Mouse (Mus musculus) intestine, embryonic 15.5 days (tissue): Measurements from ENCODE around the gene Klhl29. TPM values are rescaled to one million over a fixed set of nuclear protein-coding genes. Genes with fewer than 3 reads are reported as not detected.
A peak's percentile ranks its signal among the peaks of the same experiment; 100 is the strongest.

Experiments used
- ATAC-seq: fragments of 200-750 bp; cut with Nextera tagmentation; 2 replicates; pipeline ENCODE4 v1.8.0; 2017; ENCODE audit warnings: moderate TSS enrichment, moderate library complexity
- H3K27ac ChIP-seq: fragments of 300-500 bp; sonication (generic); 2 replicates; pipeline ENCODE4 v1.5.1; 2015; ENCODE audit warnings: mild to moderate bottlenecking, inconsistent platforms
- H3K27me3 ChIP-seq: fragments of 300-500 bp; sonication (generic); replicated peaks from 2 replicates; pipeline ENCODE4 v1.6.1; 2015; ENCODE audit warnings: inconsistent platforms
- H3K36me3 ChIP-seq: fragments of 300-500 bp; sonication (generic); 2 replicates; pipeline ENCODE4 v1.6.1; 2015; ENCODE audit warnings: inconsistent platforms
- H3K4me1 ChIP-seq: fragments of 300-500 bp; sonication (generic); replicated peaks from 2 replicates; pipeline ENCODE4 v1.6.1; 2015; ENCODE audit warnings: inconsistent platforms
- H3K4me2 ChIP-seq: fragments of 300-500 bp; sonication (generic); replicated peaks from 2 replicates; pipeline ENCODE4 v1.6.1; 2015; ENCODE audit warnings: mild to moderate bottlenecking, inconsistent platforms
- H3K4me3 ChIP-seq: fragments of 300-500 bp; sonication (generic); replicated peaks from 2 replicates; pipeline ENCODE4 v1.5.1; 2015; ENCODE audit warnings: inconsistent platforms
- H3K9ac ChIP-seq: fragments of 300-500 bp; sonication (generic); 2 replicates; pipeline ENCODE4 v1.6.1; 2015; ENCODE audit warnings: inconsistent platforms
- H3K9me3 ChIP-seq: fragments of 300-500 bp; sonication (generic); 2 replicates; pipeline ENCODE4 v1.6.1; 2016; ENCODE audit warnings: inconsistent platforms
- WGBS: fragments of 180-500 bp; shearing (Covaris S2); methylation state at CpG from one replicate; pipeline ENCODE4 v1.1.7; 2015; 5-methylcytosine and 5-hydroxymethylcytosine counted together
- polyA plus RNA-seq: library from polyadenylated mRNA; unstranded; fragments of >200 nt; fragmentation: Nextera tagmentation; extraction: Ambion mirVana; gene quantifications from 2 replicates; pipeline ENCODE4 v1.2.1, GENCODE M21; 2015

Klhl29 gene
- polyA plus RNA-seq, 1 experiment from 2014 or later = 0.94 TPM

DNA sequence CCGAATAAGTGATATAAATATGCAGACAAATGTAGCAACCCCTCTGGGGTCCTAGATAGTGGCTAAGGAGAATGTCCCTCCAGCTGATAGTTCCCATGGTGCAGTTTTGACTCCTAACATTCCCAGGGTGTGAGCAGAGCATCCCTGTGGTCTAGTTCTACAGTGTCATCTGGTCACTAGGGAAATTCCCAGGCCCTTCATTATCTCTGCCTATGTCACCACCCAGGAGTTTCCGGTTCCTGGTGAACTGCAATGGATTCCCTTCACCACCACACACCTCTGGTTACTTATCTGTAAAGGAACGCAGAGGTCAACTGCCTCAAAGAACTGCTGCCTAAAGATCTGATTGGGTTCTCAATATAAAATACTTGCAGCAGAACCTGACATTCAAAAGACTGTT, 54.5 kb downstream of the Klhl29 start:
- 93% methylated on average over 3 of the region's 3 CpGs for WGBS

DNA sequence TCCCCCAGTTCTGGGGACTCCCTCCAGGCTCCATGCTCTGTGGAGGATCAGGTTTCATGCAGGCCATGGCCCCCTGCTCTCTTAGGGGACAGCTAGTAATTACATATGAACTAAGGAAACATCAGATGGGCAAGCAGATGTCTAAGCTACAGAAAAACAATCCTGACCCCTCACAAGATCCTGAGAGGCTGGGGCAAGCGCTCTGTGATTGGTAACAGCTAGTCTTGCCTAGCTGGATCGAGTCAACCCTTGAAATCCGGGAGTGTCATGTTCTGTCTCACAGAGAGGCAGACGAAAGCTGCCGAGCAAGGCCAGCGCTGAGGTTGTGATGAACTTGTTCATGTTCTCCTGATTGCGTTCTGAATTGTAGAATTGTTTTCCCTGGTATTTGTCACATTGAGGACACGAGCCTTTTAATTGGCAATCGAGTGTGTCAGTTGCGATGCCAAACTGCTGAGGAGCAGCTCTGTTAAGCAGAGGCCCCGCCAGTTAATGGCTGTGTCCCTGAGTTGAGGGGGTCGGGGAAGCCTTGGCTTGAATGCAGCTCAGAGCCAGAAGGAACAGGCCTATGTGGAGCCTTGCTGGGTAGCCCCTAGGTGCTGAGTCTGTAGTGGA, 56.0 kb downstream of the Klhl29 start:
- Histone ChIP-seq H3K4me3 (no peak overlapping the region), H3K4me2 (no peak overlapping the region), H3K36me3 (no peaks in the 10 kb centered on the region), H3K9ac (no peak overlapping the region), H3K9me3 (no peaks in the 10 kb centered on the region), H3K27me3 (no peaks in the 10 kb centered on the region), H3K4me1 (peaks cover 7% of the 10 kb centered on the region; the same call in 1 of the 2 replicates), H3K27ac (no peak overlapping the region)
- ATAC-seq = no peak
- WGBS = 36% methylated on average over 12 of the region's 12 CpGs

More for the DNA sequence above, 54.5 kb downstream of the Klhl29 start:
- Histone ChIP-seq H3K9ac (no peak overlapping the region), H3K4me3 (no peak overlapping the region), H3K36me3 (no peaks in the 10 kb centered on the region), H3K27me3 (no peaks in the 10 kb centered on the region), H3K4me2 (no peak overlapping the region), H3K27ac (no peak overlapping the region), H3K9me3 (no peaks in the 10 kb centered on the region), H3K4me1 (peaks cover 7% of the 10 kb centered on the region; the same call in 1 of the 2 replicates)
- ATAC-seq = no peak

DNA sequence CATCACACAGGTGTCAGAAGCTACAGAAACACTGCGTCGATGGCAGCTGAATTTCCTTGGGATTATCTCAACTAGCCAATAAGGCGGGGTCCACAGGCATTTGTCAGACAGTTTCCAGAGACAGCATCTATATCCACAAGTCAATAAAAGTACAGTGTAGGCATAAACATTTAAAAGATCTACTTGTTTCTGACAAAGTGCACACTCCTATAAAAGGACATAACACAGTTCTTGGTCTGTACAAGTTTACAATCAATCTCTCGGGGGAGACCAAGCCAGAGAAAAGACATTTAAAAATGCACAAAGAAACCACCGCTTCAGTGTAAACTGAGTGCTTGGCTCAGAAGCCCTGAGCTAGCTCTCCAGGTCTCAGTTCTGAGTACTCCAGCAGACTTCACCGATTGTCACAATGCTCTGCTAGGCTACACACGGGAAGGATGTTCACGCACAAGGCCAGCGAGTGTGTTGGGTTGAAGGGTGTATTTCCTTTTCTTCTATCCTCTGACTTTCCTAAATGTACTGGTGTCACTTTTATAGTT, 59.4 kb downstream of the Klhl29 start:
- H3K4me2 ChIP-seq = no peak overlapping the region
- peak; percentile 71 for ATAC-seq
- no peaks in the 10 kb centered on the region for H3K27me3 ChIP-seq
- no peak overlapping the region for H3K4me3 ChIP-seq
- no peak overlapping the region for H3K9ac ChIP-seq
- peak overlapping the region; percentile 66 for H3K27ac ChIP-seq
- H3K4me1 ChIP-seq = peaks cover 7% of the 10 kb centered on the region; the same call in 1 of the 2 replicates
- no peaks in the 10 kb centered on the region for H3K9me3 ChIP-seq
- no peaks in the 10 kb centered on the region for H3K36me3 ChIP-seq
- 49% methylated on average over 9 of the region's 9 CpGs for WGBS

DNA sequence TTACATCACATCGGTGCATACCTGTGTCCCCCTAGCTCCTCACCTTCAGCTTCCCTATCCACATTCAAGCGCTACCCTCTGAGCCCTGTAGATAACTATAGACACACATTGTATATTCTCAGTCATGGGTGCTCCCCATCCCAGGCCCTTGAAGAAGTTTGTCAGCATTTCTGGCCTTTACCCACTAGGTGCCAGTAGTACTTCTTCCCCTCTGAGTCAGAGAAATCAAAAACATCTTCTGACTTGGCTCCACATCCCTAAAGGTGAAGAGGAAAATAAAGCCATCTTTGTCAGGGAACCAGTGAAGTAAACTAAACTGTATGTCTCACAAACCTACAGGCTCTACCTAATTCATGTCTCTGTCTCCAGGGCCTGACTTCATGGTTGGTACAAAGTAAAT, 67.6 kb downstream of the Klhl29 start:
- no peaks in the 10 kb centered on the region for H3K4me1 ChIP-seq
- H3K36me3 ChIP-seq = no peaks in the 10 kb centered on the region
- H3K4me2 ChIP-seq = no peak overlapping the region
- H3K27me3 ChIP-seq = no peaks in the 10 kb centered on the region
- no peaks in the 10 kb centered on the region for H3K9me3 ChIP-seq
- ATAC-seq = no peak
- 86% methylated on average over 2 of the region's 2 CpGs for WGBS
- no peak overlapping the region for H3K27ac ChIP-seq
- H3K4me3 ChIP-seq = no peak overlapping the region
- no peak overlapping the region for H3K9ac ChIP-seq

DNA sequence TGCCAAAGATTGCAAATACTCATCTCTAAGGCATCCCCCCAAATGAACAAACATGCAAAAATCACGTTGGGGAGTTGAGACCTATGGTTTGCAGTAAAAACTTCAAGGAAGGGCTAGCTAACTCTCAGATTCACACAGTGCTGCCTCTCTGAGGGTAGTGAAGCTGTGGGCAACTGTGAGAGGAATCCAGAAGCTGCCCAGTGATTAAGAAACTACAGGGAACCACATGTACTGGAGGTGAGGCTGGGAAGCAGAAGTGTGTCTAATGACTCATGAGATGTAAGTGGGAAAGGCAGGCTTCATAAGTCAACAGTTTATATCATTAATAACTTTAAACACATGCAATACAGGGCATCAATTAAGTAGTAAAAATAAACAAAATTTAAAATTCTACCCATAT, 70.0 kb downstream of the Klhl29 start:
- Histone ChIP-seq H3K36me3 (no peaks in the 10 kb centered on the region), H3K4me3 (no peak overlapping the region), H3K4me2 (no peak overlapping the region), H3K27me3 (no peaks in the 10 kb centered on the region), H3K27ac (no peak overlapping the region), H3K4me1 (no peaks in the 10 kb centered on the region), H3K9ac (no peak overlapping the region), H3K9me3 (no peaks in the 10 kb centered on the region)
- ATAC-seq = no peak
- 51% methylated on average over 1 of the region's 1 CpGs for WGBS

DNA sequence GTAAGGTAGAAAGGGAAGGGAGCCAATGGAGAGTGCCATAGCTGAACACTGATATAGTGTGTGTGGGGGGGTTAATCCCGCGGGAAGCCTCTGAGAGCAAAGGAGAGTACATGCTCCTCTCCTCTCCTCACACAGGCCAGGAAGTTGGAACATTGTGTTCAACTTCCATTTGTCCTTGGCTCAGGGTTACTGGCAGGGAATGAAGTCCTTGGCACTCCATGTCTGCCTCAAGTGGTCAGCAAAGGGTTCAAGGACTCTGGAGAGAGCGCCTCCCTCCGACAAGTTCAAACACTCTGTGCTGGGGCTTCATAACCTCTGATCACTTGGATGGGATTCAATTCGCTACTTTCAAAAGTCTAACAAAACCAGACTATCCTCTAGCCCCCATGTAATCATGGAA, 71.6 kb downstream of the Klhl29 start:
- no peaks in the 10 kb centered on the region for H3K36me3 ChIP-seq
- H3K4me1 ChIP-seq = no peaks in the 10 kb centered on the region
- no peak overlapping the region for H3K9ac ChIP-seq
- no peak overlapping the region for H3K27ac ChIP-seq
- WGBS = 85% methylated on average over 5 of the region's 5 CpGs
- H3K27me3 ChIP-seq = no peaks in the 10 kb centered on the region
- no peak overlapping the region for H3K4me2 ChIP-seq
- H3K9me3 ChIP-seq = no peaks in the 10 kb centered on the region
- no peak for ATAC-seq
- no peak overlapping the region for H3K4me3 ChIP-seq

DNA sequence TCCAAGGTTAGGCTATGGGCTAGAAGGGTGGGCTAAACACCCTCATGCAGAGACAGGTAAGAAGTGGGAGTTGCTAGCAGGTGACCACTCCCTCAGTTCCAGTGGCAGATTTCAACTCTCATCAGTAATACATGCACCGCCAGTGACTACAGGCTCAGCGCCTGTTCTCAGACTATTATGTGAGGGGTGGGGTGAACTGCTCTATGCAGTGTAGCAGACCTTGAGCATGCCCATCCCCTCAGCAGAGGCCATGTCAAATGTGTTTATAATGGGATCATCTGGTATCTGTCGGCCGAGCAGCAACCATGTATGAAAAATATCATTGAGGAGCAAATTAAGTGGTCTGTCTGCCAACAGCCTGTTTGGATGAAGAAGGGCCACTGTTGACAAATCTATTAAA, 72.4 kb downstream of the Klhl29 start:
- Histone ChIP-seq H3K36me3 (no peaks in the 10 kb centered on the region), H3K27me3 (no peaks in the 10 kb centered on the region), H3K4me2 (no peak overlapping the region), H3K4me1 (no peaks in the 10 kb centered on the region), H3K4me3 (no peak overlapping the region), H3K27ac (no peak overlapping the region), H3K9ac (no peak overlapping the region), H3K9me3 (no peaks in the 10 kb centered on the region)
- 59% methylated on average over 4 of the region's 4 CpGs for WGBS
- peak; percentile 59 for ATAC-seq

DNA sequence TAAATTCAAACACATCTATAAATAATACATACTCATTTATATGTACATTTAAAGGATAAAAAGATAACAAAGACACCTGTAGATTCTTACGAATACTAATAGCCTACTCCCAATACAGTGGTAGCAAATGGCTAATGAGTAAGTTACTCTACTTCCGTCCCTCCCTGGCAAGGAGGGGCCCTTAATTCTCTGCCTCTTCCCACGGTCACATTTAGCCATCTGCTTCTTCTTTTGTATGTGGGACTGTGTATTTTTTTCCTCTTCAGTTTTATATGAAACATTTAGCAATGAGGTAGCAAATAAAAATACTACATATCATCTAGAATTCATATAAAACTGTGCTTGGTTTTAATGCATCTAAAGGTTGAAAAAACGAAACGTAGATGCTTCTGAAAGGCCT, 73.6 kb downstream of the Klhl29 start:
- WGBS = 73% methylated on average over 5 of the region's 5 CpGs

DNA sequence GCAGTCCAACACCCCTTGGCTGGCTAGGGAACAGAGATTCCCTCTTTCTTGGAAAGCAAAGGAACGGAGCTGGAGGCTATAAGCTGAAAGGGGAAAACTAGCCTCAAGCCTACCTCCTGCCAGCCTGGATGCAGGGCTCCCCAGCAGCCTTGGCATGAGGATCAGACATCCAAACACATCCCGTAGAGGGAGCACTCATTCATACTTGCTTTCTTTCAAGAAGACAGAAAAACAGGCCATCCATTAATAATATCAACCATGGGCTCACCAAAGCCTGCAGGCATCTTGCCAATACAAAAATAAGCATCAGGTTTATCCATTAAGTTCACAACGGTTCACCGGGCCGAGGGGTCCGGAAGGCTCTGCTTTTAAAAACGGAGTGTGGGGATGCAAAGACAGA, 79.1 kb downstream of the Klhl29 start:
- Histone ChIP-seq H3K36me3 (no peaks in the 10 kb centered on the region), H3K4me3 (no peak overlapping the region), H3K27me3 (no peaks in the 10 kb centered on the region), H3K9me3 (no peaks in the 10 kb centered on the region), H3K9ac (no peak overlapping the region), H3K4me1 (no peaks in the 10 kb centered on the region), H3K4me2 (no peak overlapping the region), H3K27ac (no peak overlapping the region)
- 63% methylated on average over 7 of the region's 7 CpGs for WGBS
- ATAC-seq = no peak

More for the DNA sequence above, 73.6 kb downstream of the Klhl29 start:
- H3K36me3 ChIP-seq = no peaks in the 10 kb centered on the region
- H3K27ac ChIP-seq = no peak overlapping the region
- H3K9ac ChIP-seq = no peak overlapping the region
- H3K4me1 ChIP-seq = no peaks in the 10 kb centered on the region
- H3K4me3 ChIP-seq = no peak overlapping the region
- no peak overlapping the region for H3K4me2 ChIP-seq
- H3K9me3 ChIP-seq = no peaks in the 10 kb centered on the region
- no peak for ATAC-seq
- no peaks in the 10 kb centered on the region for H3K27me3 ChIP-seq

DNA sequence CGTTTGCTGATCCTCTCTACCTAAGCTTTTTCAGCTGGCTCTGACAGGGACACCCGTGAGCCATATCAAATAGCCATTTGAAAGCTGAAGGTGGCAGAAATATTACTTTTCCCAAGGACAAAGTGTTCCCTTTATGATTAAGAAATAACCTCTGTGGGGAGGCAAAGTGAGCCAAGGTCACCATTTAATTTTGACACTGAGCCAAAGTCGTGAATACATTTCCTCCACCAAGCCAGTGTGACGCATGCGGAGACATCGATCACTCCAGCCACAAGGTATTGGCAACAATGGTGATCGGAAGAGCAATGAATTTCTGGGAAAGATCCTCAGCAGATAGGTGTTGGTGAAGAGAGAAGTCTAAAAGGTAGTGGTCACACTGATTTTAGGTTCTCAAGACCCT, 83.2 kb downstream of the Klhl29 start:
- Histone ChIP-seq H3K27me3 (no peaks in the 10 kb centered on the region), H3K9ac (no peak overlapping the region), H3K36me3 (no peaks in the 10 kb centered on the region), H3K4me3 (no peak overlapping the region), H3K27ac (no peak overlapping the region), H3K4me1 (no peaks in the 10 kb centered on the region), H3K9me3 (no peaks in the 10 kb centered on the region), H3K4me2 (no peak overlapping the region)
- ATAC-seq = no peak
- 84% methylated on average over 7 of the region's 7 CpGs for WGBS

DNA sequence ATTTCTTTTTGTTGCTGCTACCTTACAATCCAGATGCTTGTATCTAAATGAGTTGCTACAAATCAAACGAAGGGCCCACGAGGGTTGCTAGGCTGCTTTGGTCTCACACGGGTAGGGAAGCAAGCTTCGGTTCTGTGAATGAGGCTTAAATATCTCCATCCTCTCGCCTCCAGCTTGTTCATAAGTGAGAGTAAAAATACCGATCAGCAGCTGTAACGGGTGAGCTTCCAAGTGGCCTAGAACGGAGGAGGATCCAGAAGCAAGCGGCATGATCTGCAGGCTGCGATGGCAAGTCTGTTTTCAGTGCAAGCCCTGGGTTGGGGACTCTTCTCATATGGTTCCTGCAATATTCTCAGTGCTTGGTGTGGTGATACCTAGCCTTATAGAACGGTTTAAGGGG, 89.9 kb downstream of the Klhl29 start:
- H3K27ac ChIP-seq = no peak overlapping the region
- H3K4me1 ChIP-seq = peaks cover 5% of the 10 kb centered on the region; the same call in 1 of the 2 replicates
- no peak overlapping the region for H3K4me2 ChIP-seq
- H3K27me3 ChIP-seq = no peaks in the 10 kb centered on the region
- H3K36me3 ChIP-seq = no peaks in the 10 kb centered on the region
- ATAC-seq = no peak
- no peak overlapping the region for H3K9ac ChIP-seq
- 81% methylated on average over 11 of the region's 11 CpGs for WGBS
- no peaks in the 10 kb centered on the region for H3K9me3 ChIP-seq
- no peak overlapping the region for H3K4me3 ChIP-seq

DNA sequence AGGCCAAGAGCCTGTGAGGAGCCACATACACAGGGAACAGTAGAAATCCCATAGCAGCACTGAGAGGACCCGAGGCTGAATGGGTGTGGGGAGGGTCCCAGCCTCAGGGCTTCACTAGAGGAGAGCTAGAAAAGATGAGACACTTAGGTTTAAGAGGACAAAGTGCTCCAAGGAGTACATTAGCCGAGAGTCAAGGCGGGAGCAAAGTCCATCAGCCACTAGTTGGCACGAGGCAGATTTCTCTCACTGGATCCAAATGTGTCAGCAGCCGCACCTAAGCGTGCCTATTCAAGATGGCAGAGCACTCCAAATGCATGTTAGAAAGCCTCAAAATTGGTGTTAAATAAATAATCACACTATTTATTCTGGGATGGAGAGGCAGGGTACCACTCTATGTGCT, 90.5 kb downstream of the Klhl29 start:
- H3K27me3 ChIP-seq = no peaks in the 10 kb centered on the region
- H3K36me3 ChIP-seq = no peaks in the 10 kb centered on the region
- no peak overlapping the region for H3K27ac ChIP-seq
- no peaks in the 10 kb centered on the region for H3K9me3 ChIP-seq
- peaks cover 5% of the 10 kb centered on the region; the same call in 1 of the 2 replicates for H3K4me1 ChIP-seq
- no peak overlapping the region for H3K4me2 ChIP-seq
- WGBS = 77% methylated on average over 6 of the region's 6 CpGs
- H3K9ac ChIP-seq = no peak overlapping the region
- H3K4me3 ChIP-seq = no peak overlapping the region
- ATAC-seq = no peak; the same call in 1 of the 2 replicates

DNA sequence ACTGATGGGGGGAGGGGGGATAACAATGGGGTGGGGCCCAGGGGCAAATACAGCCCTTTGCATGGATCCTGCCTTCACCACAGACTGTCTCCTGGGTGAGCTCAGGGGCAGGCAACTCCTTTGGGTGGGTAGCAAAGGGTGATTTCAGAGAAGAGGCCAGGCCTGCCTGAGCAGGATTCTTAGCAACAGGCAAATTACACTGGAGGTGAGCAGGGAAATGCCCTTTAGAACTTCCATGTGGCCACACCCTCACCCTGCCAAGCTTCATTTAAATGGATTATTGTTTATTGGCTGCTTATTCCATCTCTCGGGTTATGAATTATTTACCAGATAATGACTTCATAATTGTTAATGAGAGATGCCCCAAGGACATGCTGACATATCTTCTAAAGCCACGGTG, 91.8 kb downstream of the Klhl29 start:
- Histone ChIP-seq H3K4me1 (peaks cover 5% of the 10 kb centered on the region; the same call in 1 of the 2 replicates), H3K4me3 (no peak overlapping the region), H3K9me3 (no peaks in the 10 kb centered on the region), H3K36me3 (no peaks in the 10 kb centered on the region), H3K27ac (no peak overlapping the region), H3K9ac (no peak overlapping the region), H3K27me3 (no peaks in the 10 kb centered on the region), H3K4me2 (no peak overlapping the region)
- ATAC-seq = peak; percentile 74
- WGBS = 64% methylated on average over 2 of the region's 2 CpGs
